Mouse (Mus musculus): ENCODE results near the gene Tubg2. TPM values are rescaled to one million over a fixed set of nuclear protein-coding genes. Genes with fewer than 3 reads are reported as not detected.
A peak's percentile ranks its signal among the peaks of the same experiment; 100 is the strongest.

Tubg2 gene
- total RNA-seq, 2 experiments from 2014 or later, result 2.2 to 2.9 TPM

DNA sequence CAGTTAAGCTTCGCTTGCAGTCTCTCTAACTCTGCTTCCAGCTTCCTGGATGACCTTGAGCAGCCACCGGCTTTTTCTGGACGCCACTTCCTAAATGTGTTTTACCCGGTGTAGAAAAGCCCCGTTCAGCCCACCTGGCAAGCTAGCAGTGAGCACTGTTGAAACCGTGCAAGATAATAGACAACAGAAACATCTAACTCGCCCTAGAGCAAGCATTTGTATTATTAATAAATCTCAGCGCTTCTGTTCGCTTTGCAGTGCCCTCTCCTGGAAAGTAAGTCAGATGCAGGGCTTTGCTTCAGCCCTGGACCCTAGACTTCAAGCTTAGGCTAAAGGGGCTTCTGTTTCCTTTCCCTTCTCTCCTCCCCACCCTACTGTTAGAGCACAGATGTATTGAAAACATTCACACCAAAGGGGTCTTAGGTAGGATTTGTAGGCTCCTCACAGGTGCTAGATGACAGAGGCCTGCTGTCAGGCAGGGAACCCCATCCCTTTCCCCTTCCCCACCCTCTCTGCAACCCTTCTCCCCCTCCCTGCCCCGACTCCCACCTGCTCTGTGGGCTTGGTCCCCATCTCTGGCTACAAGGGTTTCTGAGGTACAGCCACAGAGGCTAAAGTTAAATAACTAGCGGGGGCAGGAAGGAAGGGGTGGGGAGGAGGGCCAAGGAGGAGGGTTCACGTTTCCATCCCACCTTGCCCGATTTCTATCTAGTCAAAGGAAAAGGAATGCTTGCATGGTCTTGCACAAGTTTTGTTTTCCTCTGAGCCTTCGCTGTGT is 19.3 kb downstream of the Tubg2 start, which contains the start of gene Ccr10:
Ccr10 (minus strand) TSS at position 593 of the 778 bp plus-strand sequence.
- DNase-seq, result peak in 1 of 2 experiments; percentile 49
- intact Hi-C loops (cut with DNase I), result loop anchor here (1.0 to 10.0 kb wide), 2 partner anchors 80 to 280 kb away; partner anchors contain the start of gene Psmc3ip

DNA sequence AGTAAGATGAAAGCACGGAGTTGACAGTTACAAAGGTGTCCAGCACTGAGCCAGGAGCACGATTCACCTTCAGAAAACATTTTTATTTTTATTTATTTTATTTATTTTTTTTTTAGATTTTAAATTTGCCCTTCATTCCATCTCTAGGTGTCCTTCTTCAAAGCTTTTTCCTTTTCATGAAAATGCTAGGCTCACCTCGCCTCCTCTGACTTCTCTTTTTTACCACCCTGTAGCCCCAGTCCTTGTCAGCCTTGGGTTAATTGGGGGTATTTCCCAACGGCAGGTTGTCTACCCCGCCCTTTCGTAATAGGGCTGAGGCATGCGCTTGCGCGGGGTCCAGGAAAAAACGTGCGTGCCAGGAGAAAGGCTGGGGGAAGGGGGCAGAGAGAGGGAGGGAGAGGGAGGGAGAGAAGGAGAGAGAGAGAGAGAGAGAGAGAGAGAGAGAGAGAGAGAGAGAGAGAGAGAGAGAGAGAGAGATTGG is 20.0 kb downstream of the Tubg2 start:
- no peak for DNase-seq
- intact Hi-C loops (cut with DNase I), result loop anchor here (1.0 to 10.0 kb wide), 2 partner anchors 80 to 281 kb away; partner anchors contain the start of gene Psmc3ip

DNA sequence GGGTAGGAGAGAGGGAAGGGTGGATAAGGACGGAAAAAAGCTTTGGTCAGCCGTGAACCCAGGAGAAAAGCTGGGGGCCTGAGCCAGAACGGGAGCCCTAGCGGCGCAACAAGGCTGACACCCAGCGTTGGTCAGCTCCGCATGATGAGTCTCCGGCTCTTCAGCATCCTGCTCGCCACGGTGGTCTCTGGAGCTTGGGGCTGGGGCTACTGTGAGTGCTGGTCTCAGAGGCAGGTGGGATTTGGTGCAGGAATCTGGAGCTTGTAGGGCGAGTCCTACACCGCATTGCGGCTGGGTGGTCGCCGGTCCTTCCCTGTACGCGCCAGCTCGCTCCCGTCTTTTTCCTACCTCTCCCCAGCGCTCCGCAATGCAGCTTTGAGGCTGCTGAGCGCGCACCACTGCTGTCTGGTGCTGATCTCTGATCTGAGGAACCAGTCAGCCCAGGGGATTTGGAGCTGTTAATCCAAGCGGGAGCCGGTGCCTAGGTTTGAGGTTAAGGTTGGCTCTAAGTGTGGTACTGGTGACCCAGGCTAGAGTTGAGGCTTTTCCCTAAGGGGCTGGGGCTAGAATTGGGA is 20.5 kb downstream of the Tubg2 start:
- intact Hi-C loops (cut with DNase I), result loop anchor here (10.0 kb wide), 1 partner anchor 281 kb away; no protein-coding TSS in a partner anchor
- DNase-seq, result peak; percentile 58 to 64

DNA sequence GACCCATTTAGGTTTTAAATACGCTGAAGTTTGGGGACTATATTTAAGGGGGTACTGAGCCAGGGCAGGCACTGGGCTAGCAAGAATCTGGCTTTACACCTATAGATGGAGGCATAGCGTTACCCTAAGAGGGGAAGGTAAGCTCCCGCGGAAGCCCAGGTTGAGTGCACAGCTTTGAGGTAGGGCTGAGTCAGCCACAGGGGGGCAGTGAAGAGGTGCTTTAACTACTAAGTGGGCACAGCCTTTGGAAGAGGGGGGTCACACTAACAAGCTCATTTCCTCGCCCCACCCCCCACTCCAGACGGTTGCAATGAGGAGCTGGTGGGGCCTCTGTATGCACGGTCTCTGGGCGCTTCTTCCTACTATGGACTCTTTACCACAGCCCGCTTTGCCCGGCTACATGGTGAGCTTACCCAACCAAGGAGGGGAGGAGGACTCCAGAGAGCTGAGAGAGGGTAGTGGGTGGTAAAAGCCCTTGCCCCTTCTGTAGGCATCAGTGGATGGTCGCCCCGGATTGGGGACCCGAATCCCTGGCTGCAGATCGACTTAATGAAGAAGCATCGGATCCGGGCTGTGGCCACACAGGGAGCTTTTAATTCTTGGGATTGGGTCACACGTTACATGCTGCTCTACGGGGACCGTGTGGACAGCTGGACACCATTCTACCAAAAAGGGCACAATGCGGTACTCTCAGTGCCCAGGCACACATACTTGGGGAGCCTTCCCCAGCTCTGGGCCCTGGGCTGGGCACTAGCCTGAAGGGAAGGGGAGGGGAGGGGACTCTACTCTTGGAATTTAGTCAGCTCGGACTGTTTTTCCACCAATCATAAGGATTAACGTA is 21.4 kb downstream of the Tubg2 start:
- peak; percentile 54 to 67 for DNase-seq
- intact Hi-C loops (cut with DNase I), result loop anchor here (10.0 kb wide), 1 partner anchor 282 kb away; no protein-coding TSS in a partner anchor

DNA sequence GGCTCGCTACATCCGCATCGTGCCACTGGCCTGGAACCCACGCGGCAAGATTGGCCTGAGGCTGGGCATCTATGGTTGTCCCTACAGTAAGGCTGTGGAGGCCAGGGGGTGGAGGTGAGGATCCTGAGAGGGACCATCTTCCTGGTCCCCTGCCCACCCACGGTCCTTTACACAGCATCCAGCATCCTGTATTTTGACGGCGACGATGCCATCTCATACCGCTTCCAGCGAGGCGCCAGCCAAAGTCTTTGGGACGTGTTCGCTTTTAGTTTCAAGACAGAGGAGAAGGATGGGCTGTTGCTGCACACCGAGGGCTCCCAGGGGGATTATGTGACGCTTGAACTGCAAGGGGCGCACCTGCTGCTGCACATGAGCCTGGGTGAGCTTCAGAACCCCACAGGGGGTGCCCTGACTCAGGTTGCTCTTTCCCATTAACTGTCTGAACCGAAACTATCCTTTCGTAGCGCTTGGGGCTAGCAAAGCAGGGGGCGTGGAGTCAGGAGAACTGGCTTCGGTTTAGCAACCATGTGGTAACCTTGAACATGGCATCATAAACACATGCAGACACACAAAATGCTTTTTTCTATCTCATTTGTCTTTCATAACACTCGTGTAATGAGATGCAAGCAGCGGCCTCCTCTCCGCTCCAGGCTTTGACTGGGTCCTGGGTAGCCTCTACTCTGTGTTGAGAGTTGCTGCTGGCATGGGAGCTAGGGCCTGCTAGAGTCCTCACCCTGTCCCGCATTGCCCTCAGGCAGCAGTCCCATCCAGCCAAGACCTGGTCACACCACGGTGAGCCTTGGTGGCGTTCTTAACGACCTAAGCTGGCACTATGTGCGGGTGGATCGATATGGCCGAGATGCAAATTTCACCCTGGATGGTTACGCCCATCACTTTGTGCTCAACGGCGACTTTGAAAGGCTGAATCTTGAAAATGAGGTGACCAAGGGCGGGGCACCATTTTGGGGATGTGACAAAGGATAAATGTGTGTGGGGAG is 22.7 kb downstream of the Tubg2 start:
- intact Hi-C loops (cut with DNase I), result loop anchor here (10.0 kb wide), 1 partner anchor 284 kb away; no protein-coding TSS in a partner anchor
- DNase-seq, result no peak

DNA sequence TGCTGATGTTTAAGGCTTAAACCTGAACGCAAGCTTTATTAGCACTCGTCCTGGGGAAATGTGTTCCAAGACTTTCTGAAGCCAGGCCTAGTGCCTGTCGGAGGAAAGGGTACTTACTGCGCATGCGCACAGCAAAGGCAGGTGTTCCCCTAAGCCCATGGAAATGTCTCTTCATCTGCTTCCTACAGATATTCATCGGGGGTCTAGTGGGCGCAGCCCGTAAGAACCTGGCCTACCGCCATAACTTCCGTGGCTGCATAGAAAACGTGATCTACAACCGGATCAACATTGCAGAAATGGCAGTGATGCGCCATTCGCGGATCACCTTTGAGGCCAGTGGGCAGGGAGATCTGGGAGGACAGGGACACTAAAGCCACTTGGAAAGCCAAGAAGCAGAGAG is 23.6 kb downstream of the Tubg2 start:
- no peak for DNase-seq
- intact Hi-C loops (cut with DNase I), result loop anchor here (10.0 kb wide), 1 partner anchor 285 kb away; no protein-coding TSS in a partner anchor

DNA sequence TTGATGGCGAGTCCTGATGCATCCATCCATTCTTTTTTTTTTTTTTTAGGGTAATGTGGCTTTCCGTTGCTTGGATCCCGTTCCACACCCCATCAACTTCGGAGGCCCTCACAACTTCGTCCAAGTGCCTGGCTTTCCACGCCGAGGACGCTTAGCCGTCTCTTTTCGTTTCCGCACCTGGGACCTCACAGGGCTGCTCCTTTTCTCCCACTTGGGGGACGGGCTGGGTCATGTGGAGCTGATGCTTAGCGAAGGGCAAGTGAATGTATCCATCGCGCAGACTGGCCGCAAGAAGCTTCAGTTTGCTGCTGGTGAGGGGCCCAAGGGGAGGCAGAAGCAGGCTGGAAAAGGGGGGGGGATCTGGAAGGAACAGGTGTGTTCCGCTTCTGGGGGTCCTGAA is 24.6 kb downstream of the Tubg2 start:
- intact Hi-C loops (cut with DNase I), result loop anchor here (5.0 kb wide), 2 partner anchors 183 to 198 kb away; no protein-coding TSS in a partner anchor
- no peak for DNase-seq

DNA sequence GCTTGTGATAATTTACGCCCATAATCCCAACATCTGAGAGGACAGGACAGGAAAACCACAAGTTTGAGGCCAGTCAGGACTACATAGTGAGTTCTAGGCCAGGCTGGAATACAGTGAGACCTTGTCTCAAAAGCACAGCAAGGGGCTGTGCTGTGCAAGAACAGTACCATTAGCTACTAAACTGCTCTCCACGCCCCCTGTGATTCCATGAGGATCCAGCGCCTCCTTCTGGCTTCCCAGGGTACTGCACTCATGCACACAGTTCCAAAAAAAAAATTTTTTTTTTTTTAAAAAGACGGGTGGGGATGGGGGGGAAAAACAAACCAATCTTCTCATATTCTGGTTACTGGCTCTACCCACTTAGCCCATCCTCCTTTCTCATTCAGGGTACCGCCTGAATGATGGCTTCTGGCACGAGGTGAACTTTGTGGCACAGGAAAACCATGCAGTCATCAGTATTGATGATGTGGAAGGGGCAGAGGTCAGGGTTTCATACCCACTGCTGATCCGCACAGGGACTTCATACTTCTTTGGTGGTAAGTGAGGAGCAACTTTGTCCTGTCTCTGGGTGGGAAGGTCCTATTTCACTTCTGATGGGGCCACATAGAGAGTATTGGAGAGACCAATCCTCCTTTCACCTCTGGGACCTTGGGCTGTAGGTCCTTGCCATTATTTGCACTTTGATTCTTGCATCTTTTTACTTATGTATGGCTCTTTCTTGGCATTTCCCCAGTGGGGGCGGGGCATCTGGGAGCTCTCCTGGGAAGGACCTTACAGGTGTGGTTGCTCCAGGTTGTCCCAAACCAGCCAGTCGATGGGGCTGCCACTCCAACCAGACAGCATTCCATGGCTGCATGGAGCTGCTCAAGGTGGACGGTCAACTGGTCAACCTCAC is 25.4 kb downstream of the Tubg2 start:
- intact Hi-C loops (cut with DNase I), result loop anchor here (5.0 kb wide), 2 partner anchors 184 to 199 kb away; no protein-coding TSS in a partner anchor

DNA sequence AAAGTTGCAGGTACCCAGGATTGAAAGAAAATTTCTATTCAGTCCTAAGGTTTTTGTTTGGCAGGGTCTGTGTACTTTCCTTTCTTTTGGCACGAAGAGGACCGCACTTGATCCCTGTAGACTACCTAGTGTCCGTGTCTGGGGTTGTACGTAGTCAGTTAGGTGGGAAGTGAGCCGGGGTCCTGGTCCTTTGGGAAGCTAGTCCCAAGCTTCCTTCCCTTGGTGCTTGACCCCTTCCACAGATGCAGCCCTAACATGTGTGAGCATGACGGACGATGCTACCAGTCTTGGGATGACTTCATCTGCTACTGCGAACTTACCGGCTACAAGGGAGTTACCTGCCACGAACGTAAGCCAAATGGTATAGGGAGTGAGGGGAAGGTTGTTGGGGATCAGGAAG is 26.3 kb downstream of the Tubg2 start:
- DNase-seq, result no peak
- intact Hi-C loops (cut with DNase I), result loop anchor here (5.0 kb wide), 2 partner anchors 185 to 200 kb away; no protein-coding TSS in a partner anchor

More for the DNA sequence above, 25.4 kb downstream of the Tubg2 start:
- peak; percentile 70 to 89 for DNase-seq

DNA sequence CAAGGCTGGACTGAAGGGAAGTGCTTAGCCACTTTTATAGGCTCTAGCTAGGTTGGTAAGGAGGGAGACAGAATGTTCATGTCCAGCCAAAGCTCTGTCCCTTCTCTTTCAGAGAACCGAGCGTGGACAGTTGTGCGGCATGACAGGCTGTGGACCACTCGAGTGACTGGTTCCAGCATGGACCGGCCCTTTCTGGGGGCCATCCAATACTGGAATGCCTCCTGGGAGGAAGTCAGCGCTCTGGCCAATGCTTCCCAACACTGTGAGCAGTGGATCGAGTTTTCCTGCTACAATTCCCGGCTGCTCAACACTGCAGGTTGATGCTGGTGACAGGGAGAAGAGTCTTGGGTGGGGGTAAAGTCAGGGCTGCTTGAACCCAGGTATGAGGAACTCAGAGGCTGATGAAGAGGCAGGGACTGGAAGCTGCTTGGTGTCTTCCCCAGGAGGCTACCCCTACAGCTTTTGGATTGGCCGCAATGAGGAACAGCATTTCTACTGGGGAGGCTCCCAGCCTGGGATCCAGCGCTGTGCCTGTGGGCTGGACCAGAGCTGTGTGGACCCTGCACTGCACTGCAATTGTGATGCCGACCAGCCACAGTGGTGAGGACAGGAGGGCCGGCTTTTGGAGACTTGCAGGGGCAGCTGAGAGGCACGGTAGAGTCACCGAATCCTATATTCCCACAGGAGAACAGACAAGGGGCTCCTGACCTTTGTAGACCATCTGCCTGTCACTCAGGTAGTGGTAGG is 27.2 kb downstream of the Tubg2 start:
- intact Hi-C loops (cut with DNase I), result loop anchor here (5.0 kb wide), 2 partner anchors 186 to 201 kb away; no protein-coding TSS in a partner anchor
- DNase-seq, result peak; percentile 40 to 64

DNA sequence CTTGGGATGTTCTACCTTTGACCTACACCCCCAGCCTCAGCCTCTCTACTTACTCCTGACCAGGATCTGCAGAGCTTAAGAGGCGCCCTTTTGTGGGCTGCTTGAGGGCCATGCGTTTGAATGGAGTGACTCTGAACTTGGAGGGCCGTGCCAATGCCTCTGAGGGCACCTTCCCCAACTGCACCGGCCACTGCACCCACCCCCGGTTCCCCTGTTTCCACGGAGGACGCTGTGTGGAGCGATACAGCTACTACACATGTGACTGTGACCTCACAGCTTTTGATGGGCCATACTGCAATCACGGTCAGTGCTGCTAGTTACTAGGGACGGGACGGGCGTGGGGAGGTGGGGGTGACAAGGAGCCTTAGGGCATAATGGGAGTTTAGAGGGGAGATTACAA is 29.3 kb downstream of the Tubg2 start:
- no peak for DNase-seq
- intact Hi-C loops (cut with DNase I), result loop anchor here (5.0 kb wide), 2 partner anchors 188 to 203 kb away; no protein-coding TSS in a partner anchor

DNA sequence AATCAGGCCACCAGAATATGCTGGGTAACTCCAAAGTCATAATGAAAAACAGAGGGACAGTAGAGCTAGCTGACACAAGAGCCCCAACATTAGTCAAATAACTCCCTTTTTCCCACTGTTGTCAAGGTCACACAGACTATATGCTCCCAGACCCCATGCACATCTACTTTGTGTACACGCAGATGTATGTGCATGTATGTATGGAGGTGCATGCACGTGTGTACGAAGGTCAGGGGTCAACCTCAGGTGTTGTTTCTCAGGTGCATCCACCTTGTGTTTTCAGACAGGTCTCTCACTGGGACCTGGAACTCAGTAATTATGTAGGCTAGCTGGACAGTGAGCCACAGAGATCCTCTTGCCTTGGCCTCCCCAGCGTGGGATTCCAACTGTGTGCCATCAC is 29.7 kb downstream of the Tubg2 start:
- no peak for DNase-seq
- intact Hi-C loops (cut with DNase I), result no loop called here

DNA sequence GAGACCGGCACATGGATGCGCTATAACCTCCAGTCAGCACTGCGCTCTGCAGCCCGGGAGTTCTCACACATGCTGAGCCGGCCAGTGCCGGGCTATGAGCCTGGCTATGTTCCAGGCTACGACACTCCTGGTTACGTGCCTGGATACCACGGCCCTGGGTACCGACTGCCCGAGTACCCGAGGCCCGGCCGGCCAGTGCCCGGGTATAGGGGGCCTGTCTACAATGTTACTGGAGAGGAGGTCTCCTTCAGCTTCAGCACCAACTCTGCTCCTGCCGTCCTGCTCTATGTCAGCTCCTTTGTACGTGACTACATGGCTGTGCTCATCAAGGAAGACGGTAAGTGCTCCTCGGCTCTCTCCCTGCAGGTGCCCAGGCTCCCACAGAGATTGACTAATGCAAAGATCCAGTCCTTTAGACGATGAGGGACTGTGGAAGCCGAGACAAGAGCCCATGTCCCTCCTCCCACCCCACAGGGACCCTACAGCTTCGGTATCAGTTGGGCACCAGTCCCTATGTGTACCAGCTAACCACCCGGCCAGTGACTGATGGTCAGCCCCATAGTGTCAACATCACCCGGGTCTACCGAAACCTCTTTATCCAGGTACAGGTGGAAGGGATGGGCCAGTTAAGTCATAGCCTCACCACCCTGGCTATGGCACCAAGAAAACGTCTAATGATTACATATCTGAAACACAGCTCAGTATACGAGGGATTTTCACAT is 31.0 kb downstream of the Tubg2 start:
- DNase-seq, result no peak
- intact Hi-C loops (cut with DNase I), result no loop called here

DNA sequence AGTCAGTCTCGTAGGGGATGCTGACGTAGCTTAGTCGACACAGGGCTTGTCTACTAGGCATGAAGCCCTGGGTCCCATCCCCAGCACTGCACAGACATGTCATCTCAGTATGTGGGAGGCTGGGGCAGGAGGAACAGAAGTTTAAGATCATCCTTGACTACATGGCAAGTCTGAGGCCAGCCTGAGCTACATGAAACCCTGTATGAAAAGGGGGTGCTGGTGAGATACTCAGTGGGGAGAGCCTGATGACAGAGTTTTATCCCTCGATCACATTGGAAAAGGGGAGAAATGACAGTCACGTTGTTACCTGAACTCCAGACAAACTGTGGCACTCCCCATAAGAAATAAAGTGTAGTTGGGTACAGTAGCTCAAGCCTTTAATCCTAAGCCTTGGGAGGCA is 31.8 kb downstream of the Tubg2 start:
- intact Hi-C loops (cut with DNase I), result no loop called here
- DNase-seq, result no peak

DNA sequence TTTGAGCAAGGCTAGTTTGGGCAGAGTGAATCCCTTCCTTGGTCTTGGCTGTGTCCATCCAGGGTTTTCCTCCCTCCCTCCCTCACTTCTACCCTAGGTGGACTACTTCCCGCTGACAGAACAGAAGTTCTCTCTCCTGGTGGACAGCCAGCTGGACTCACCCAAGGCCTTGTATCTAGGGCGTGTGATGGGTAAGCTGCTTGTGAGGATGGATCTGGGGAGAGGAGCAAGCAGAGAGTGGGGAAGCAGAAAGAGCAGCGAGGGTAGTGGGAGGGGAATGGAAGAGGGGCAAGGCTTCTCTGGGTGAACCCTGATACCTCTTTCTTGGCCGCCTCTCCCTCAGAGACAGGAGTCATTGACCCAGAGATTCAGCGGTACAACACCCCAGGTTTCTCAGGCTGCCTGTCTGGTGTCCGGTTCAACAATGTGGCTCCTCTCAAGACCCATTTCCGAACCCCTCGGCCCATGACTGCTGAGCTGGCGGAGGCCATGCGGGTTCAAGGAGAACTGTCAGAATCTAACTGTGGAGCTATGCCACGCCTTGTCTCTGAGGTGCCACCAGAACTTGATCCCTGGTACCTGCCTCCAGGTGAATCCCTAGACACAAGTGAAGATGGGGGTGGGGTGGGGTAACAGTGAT is 32.6 kb downstream of the Tubg2 start:
- no peak for DNase-seq
- intact Hi-C loops (cut with DNase I), result no loop called here

All from heart, postnatal 14 days (tissue).